Mouse (Mus musculus): Measurements from ENCODE around the gene Sgip1.
A peak's percentile ranks its signal among the peaks of the same experiment; 100 is the strongest.

The Sgip1 gene

GRCm38 (mm10) chr4:102895866-102896265 lies 154.8 kb downstream of the Sgip1 start:
- DNase-seq (ENCODE audit: low read depth, low spot score): no peak

GRCm38 (mm10) chr4:102898987-102899386 lies 157.9 kb downstream of the Sgip1 start:
- no peak for DNase-seq (ENCODE audit: low read depth, low spot score)

GRCm38 (mm10) chr4:102899683-102900082 lies 158.6 kb downstream of the Sgip1 start:
- DNase-seq (ENCODE audit: low read depth, low spot score): no peak

GRCm38 (mm10) chr4:102900166-102900565 lies 159.1 kb downstream of the Sgip1 start:
- DNase-seq (ENCODE audit: low read depth, low spot score): no peak

GRCm38 (mm10) chr4:102907843-102908427 lies 166.8 kb downstream of the Sgip1 start:
- DNase-seq (ENCODE audit: low read depth, low spot score): no peak

- no peak for DNase-seq (ENCODE audit: low read depth, low spot score)
These were observed 169.1 kb downstream of the Sgip1 start for GRCm38 (mm10) chr4:102910191-102910590.

GRCm38 (mm10) chr4:102913176-102913575 lies 172.1 kb downstream of the Sgip1 start:
- DNase-seq (ENCODE audit: low read depth, low spot score): peak; percentile 37

- no peak for DNase-seq (ENCODE audit: low read depth, low spot score)
These were observed 172.7 kb downstream of the Sgip1 start for GRCm38 (mm10) chr4:102913700-102914327.

- no peak for DNase-seq (ENCODE audit: low read depth, low spot score)
These were observed 177.1 kb downstream of the Sgip1 start for GRCm38 (mm10) chr4:102918191-102918590.

GRCm38 (mm10) chr4:102929491-102929890 lies 188.4 kb downstream of the Sgip1 start:
- no peak for DNase-seq (ENCODE audit: low read depth, low spot score)

- DNase-seq (ENCODE audit: low read depth, low spot score): no peak
These were observed 189.6 kb downstream of the Sgip1 start for GRCm38 (mm10) chr4:102930679-102931078.

GRCm38 (mm10) chr4:102940266-102940665 lies 199.2 kb downstream of the Sgip1 start:
- DNase-seq (ENCODE audit: low read depth, low spot score): no peak

- no peak for DNase-seq (ENCODE audit: low read depth, low spot score)
These were observed 199.6 kb downstream of the Sgip1 start for GRCm38 (mm10) chr4:102940738-102941137.

GRCm38 (mm10) chr4:102944325-102944724 lies 203.2 kb downstream of the Sgip1 start:
- no peak for DNase-seq (ENCODE audit: low read depth, low spot score)

GRCm38 (mm10) chr4:102952476-102952875 lies 211.4 kb downstream of the Sgip1 start:
- DNase-seq (ENCODE audit: low read depth, low spot score): no peak

GRCm38 (mm10) chr4:102955294-102955956 lies 214.3 kb downstream of the Sgip1 start:
- no peak for DNase-seq (ENCODE audit: low read depth, low spot score)

- no peak for DNase-seq (ENCODE audit: low read depth, low spot score)
These were observed 218.3 kb downstream of the Sgip1 start for GRCm38 (mm10) chr4:102959409-102959808.

GRCm38 (mm10) chr4:102964174-102964573 lies 223.1 kb downstream of the Sgip1 start:
- no peak for DNase-seq (ENCODE audit: low read depth, low spot score)

- DNase-seq (ENCODE audit: low read depth, low spot score): no peak
These were observed 226.7 kb downstream of the Sgip1 start for GRCm38 (mm10) chr4:102967811-102968210.

- no peak for DNase-seq (ENCODE audit: low read depth, low spot score)
These were observed 228.5 kb downstream of the Sgip1 start for GRCm38 (mm10) chr4:102969599-102969998.

- no peak for DNase-seq (ENCODE audit: low read depth, low spot score)
These were observed 230.1 kb downstream of the Sgip1 start for GRCm38 (mm10) chr4:102971159-102971558.

- DNase-seq (ENCODE audit: low read depth, low spot score): no peak
These were observed 231.0 kb downstream of the Sgip1 start for GRCm38 (mm10) chr4:102972071-102972470.

GRCm38 (mm10) chr4:102974172-102974571 lies 233.1 kb downstream of the Sgip1 start:
- DNase-seq (ENCODE audit: low read depth, low spot score): no peak
